Mouse (Mus musculus) spleen, adult 12 weeks (tissue): ENCODE data around the gene Spata16.

Experiments
- DNase-seq: peaks from one replicate; pipeline ENCODE4 v3.0.0; 2022; ENCODE audit warnings: low spot score

Gene Spata16

GRCm38 (mm10) chr3:26972105-26972504, 334.7 kb downstream of the Spata16 start:
- DNase-seq: no peak

DNA sequence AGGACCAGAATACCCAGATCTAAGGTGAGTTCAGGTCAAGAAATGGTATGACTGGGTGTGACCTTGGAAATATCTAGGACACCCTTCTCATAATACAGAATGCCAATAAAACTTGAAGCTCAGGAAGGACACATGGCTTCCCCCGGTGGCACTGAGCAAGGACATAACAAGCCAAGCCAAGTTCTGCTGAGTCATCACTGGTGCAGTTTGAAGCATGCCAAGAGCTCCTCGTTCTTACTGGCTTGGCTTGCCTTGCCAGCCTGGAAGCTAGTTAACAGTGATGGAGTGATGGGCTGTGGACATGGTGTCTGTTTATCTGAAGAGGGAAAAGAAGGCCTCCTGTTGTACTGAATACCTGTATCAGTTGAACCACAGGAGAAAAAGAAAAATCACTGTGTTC, 342.2 kb downstream of the Spata16 start:
- no peak for DNase-seq

DNA sequence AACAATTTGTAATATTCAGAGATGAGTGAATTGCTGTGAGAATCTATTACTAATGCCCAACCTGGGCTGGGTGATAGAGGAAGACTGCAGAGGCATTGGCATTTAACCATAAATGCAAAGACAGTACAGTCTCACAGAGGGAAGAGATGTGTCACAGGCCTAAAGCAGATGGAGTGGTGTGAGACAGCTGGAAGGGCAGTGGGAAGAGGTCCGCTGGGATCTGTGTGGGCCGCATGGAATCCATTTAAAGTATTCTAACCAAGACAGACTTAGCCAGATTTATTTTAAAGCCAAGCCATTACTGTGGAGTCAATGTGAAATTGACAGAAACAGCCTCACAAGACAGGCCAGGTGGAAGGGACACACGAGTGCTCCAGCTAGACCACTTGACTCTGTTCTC, 343.0 kb downstream of the Spata16 start:
- no peak for DNase-seq

- no peak for DNase-seq
These were observed 344.7 kb downstream of the Spata16 start for GRCm38 (mm10) chr3:26981979-26982623.

DNA sequence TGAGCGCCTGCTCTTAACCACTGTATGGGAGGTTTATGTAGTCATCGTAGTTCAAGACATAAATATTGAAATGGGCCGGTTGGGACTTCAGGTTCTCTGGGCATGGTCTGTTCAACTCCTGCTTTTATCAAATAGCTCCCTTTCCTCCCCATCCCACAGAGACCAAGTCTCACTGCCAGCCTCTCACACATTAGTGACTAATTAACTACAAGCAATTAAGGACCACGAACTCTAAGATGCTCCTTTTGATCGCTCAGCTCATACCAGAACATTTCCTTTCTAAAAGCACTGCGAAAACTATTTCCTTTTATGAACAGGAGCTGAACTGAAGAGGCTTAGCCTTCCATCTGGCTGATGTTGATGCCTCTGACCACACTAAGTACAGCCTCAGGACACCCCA, 346.3 kb downstream of the Spata16 start:
- DNase-seq: no peak

DNA sequence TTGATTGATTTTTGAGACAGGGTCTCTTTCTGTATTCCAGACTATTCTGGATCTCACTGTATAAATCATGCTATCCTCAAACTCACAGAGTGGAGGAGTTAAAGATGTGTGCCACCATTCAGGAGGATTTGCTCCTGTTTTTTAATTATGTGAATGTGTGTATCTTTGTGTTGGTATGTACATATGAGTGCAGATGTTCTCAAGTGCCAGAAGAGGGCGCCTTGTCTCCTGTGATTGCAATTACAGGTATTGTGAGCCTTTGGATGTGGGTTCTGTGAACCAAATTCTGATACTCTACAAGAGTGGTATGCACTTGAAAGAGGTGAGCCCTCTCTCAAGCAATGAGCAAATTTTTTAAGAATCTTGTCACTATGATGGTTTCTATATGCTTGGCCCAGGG, 369.4 kb downstream of the Spata16 start:
- no peak for DNase-seq

DNA sequence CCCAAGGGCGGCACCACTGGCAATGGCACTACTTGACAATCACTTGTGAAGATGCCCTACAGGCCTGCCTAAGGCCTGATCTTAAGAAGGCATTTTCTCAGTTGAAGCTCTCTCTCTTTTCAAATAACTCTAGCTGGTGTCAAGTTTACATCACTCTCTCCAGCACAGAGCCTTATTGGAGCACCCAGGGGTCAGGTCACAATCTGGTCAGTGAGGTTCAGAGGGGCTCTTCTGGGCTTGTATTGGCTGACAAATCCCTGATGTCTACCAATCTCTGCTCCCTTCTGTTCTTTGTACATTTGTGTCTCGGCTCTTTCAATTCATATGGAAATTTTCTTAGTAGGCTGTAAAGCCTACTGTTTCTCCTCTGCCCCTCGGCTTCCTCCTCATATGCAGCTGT, 390.5 kb downstream of the Spata16 start:
- no peak for DNase-seq

GRCm38 (mm10) chr3:27028526-27028925, 391.1 kb downstream of the Spata16 start:
- DNase-seq: no peak

- no peak for DNase-seq
These were observed 392.8 kb downstream of the Spata16 start for GRCm38 (mm10) chr3:27030067-27030857.
